Mouse (Mus musculus) left cerebral cortex, postnatal 10 days (tissue): Measurements from ENCODE around the gene Gm9376. TPM values are rescaled to one million over a fixed set of nuclear protein-coding genes. Genes with fewer than 3 reads are reported as not detected.

Source experiments
- DNase-seq, 2 experiments: peaks; one replicate each; pipeline ENCODE4 v3.0.0; 2021 to 2022; ENCODE audit warnings: low spot score in 2 of 2, mixed read lengths in 1 of 2; ENCODE audit errors: extremely low spot score in 1 of 2
- intact Hi-C: fragments of 180-260 bp; cut with DNase I; formaldehyde crosslinking; loops from one replicate; pipeline ENCODE4 v1.15.1; 2025
- microRNA-seq: library from miRNA; unstranded; fragments of <30 nt; microRNA quantifications from one replicate; pipeline ENCODE4 v1.2.0, GENCODE M21; 2022
- total RNA-seq, 2 experiments: library from RNA; stranded (reverse); gene quantifications; 2 replicates each; pipeline ENCODE4 v1.2.3; 2021

Gm9376 gene
- total RNA-seq, 2 experiments from 2014 or later: not detected

DNA sequence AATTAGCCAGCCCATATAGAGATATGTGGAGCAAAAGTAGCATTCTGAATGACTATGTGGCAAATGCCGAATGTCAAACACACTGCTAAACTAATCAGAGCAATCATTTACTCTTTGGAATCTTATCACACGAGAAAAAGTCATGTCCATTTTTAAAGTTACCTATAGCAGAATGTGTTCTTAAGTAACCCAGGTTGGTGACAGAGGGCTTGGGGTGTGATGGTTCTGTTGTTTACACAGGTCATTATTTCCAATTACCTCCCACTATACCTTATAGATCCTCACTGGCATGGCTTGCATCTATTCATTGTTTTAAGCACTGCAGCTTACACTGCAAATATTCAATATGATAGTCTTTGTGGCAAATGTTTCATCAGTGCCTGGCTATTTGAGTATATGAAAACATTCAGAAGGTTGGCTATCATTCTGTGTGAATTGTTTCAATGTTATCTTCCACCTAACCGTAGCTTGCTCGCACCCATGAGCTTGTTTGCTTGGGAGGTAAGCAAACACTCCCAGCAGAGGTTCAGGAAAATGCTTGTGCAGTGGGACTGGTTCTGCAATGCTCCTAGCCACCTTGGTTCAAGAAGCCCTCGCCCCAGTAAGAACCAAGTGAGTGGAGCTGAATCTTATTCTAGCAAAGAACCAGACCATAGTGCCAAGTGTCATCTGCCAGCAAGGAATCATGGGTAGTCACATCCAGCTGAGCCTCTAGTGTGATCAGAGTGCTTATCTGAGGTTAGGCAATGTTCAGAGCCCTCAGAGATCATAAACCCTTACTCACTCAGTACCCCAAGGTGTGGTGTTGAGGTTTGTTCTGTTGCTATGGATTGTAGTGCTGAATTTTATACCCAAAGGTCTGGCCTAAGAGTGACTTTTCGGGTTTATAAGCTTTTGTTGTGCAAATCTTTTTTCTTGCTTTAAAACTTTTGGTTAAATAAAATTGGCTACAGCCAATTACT is 6.1 kb downstream of the Gm9376 start:
- no peak for DNase-seq
- intact Hi-C loops: no loop called here

DNA sequence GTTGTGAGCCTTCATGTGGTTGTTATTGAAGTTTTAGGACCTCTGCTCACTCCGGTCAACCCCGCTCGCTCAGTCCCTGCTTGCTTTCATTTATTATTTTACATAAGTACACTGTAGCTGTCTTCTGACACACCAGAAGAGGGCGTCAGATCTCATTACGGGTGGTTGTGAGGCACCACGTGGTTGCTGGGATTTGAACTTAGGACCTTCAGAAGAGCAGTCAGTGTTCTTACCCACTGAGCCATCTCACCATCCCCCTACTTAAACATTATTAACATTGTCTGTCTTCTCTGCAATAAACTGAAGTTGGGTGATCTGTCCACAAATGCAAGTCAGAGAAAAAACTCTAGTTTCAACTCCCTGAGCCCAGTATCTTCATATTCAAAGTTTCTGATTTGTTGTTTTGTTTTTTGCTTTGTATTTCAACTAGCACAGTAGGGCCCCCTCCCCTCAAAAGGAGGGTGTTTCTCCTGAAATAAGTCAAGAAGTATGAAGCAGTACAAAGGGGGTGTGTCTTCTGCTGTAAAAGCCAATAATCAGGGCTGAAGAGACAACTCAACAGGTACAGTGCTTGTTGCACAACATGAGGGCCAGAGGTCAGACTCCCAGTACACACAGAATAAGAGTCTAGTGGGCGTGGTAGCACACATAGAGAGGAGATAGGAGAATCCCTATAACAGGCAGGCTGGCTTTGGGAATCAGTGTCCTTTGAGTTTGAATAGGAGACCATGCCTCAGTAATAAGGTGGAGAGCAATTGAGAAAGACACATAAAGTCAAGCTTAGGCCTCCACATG is 11.1 kb downstream of the Gm9376 start:
- no peak for DNase-seq
- intact Hi-C loops: no loop called here

DNA sequence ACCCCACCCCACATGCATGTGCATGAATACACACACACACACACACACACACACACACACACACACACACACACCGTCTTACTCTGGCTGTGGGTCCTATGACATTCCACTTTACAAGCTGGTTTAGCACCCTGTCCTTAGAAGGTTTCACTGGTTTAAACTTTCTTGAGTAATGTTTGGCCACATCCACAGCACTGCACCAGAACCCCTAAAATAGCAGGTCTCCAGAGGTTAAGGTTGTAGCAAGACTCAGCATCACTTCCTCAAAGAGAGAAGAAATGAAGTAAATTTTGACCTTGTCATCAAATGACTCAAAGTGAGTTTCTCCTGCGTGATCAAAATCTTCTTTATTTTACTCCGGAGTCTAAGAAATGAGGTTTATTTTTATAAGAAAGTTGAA is 15.5 kb downstream of the Gm9376 start:
- intact Hi-C loops: no loop called here
- no peak for DNase-seq

DNA sequence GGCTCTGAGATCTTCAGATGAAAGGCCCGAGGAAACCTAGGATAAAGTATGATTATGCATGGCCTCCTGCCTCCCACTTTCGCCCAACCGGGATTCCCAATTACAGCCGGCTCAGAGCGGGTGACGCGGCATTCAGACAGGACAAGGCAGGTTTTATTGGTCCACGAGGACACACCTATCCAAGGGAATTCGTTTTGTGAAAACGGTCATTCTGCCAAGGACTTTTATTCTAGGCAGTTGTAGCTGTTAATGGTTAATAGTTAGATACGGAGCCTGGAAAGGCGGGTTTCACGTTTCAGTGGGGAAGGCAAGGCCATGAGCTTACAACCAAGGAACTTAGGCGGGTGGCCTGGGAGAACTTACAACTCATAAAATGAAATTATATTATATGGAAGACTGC is 16.2 kb downstream of the Gm9376 start:
- intact Hi-C loops: no loop called here
- no peak for DNase-seq

DNA sequence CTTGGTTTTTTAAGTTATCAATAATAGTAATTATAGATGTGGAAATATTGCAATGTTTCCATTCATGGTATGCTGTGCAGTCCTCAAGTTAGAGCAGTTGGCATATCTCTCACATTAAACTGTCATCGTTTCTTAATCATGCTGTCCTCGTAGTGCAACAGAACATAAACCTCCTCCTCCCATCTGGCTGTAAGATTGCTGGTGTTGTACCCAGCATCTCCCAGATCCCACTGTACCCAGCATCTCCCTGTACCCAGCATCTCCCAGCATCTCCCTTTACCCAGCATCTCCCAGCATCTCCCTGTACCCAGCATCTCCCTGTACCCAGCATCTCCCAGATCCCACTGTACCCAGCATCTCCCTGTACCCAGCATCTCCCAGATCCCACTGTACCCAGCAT is 19.3 kb downstream of the Gm9376 start:
- DNase-seq: no peak
- intact Hi-C loops: no loop called here

DNA sequence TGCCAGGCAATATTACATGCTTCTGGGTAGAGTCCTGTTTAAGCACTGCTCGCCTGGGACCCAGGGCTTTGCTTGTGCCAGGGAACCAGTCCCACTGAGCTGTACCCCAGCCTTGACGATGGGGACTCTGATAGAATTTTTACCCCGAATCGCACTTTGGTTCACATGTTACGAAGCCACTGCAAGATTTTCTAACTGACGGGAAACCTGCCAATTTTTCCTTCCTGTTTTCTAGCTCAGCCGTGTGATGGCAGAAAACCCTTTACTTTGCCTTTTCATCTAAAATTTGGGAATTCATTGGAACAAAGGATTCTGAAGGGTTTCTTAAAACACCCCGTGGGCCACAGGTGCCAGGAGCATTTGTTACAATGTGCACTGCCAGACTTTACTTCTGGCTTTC is 22.4 kb downstream of the Gm9376 start:
- DNase-seq: no peak
- intact Hi-C loops: no loop called here

DNA sequence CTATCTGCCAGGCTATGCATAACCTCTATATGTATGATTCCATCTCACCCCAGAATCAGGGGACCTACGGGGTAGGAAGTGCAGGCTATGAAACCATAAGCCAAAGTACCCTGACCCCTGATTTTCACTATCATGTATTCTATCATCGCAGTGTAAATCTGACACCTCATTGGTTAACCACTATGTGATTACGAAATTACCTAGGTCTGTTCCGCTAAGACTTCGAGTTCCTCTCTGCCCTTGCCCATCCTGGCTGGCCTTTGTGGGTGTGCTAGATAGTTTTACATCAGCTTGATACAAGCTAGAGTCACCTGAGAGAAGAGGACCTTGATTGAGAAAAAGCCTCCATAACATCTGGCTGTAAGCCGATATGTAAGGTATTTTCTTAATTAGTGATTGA is 23.2 kb downstream of the Gm9376 start:
- intact Hi-C loops: no loop called here
- no peak for DNase-seq

DNA sequence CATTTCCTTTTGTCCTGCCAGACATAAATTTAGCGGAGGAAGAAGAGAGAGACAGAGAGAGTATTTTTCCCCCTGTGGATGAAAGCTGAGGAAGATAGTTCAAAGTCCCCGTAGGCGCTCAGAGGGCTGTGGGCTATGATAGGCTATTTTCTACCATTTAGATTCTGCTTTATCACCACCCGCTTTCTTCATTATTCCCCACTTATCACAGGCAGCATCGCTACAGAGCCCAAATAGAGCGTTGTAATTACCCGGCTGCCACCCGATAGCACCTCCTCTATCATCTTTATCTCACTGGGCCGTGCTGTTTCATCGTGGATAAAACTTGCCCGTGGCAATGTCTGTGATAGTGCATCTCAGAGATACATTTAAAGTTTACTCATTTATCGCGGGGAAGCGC is 35.8 kb downstream of the Gm9376 start:
- intact Hi-C loops: no loop called here
- no peak for DNase-seq

DNA sequence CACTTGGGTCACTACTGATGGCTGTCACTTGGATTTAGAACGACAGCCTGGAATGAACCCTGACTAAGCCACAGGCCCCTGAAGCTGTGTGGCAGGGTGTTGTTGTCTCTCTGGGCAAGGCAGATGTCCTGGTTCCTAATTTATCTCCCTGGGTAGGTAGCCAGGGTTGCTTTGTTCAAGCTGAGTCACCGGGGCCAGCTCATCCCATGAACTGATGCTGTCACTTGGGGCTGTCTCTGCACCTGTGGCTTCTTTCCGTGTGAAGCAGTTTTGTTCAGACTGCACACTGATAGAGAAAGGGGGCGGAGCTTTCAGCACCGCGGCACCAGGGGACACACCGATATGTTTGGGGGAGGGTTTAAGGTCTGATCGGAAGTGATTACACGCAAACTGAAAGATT is 37.8 kb downstream of the Gm9376 start:
- no peak for DNase-seq
- intact Hi-C loops: no loop called here

DNA sequence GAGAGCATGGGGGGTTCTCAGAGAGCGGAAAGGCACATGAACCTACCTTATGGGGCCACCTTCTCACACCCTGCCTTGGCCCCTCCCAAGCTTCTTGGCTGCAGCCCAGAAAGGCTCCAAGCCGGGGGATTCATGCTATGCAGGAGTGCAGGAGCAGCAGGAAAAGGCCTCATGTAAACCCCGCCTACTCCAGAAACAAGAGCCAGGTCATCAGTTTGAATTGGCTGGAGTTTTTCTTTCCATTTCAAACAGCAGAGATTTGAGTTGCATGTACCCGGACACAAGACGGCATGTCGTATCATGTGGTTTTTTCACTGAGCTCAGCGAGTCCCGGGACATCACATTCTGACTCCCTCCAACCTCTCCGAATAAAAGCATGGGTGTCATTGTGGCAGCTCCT is 39.2 kb downstream of the Gm9376 start:
- peak in 1 of 2 experiments; percentile 38 for DNase-seq

DNA sequence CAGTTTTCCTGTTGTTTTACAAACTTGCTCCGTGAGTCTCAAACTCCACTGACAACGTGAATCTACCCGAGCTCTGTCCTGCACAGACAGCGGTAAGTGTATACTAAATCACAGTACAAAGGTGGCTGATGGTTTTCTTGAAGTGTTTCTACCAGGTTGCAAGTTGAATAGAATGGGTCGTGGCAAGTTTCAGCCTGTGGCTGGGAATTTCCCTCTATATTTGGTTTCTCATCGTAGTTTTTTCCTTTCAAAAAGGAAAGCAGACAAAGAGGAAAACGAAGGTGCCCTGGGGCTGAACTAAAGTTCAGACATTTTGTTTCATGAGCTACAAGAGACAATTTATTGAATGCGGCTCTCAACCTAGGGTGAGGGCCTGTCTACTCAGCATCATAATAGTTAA is 40.3 kb downstream of the Gm9376 start:
- intact Hi-C loops: no loop called here
- DNase-seq: no peak

More for the DNA sequence above, 39.2 kb downstream of the Gm9376 start:
- intact Hi-C loops: no loop called here

DNA sequence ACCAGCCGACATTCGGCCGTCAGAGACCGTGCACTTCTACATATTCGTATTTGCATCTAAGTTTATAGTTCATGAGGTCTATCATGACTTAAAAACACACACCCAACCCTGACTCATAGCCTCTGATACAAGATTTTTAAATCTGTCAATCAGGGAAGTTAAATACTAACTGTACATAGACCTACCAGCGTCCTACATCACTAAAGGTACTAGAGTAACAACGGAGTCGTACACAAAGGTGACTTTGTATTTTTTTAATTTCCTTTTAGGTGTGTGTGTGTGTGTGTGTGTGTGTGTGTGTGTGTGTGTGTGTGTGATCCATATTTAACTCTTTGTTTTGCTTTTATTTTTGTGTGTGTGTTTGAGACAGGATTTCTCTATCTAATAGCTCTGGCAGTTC is 44.9 kb downstream of the Gm9376 start:
- no peak for DNase-seq
- intact Hi-C loops: no loop called here

DNA sequence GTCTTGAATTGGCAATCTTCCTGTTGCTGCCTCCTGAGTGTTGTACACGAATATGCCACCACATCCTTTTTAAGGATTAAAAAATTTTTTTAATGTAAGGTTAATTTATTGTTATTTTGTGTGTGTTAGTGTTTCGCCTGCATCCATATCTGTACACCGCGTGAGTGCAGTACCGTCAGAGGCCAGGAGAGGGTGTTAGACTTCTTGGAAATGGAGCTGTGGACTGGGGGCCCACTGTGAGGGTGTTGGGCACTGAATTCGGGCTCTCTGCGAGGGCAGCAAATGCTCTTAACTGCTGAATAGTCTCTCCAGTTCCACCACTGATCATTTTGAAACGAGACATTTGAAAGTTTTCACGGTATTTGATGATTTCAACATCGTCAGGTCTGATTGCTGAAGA is 45.9 kb downstream of the Gm9376 start:
- no peak for DNase-seq
- intact Hi-C loops: no loop called here

DNA sequence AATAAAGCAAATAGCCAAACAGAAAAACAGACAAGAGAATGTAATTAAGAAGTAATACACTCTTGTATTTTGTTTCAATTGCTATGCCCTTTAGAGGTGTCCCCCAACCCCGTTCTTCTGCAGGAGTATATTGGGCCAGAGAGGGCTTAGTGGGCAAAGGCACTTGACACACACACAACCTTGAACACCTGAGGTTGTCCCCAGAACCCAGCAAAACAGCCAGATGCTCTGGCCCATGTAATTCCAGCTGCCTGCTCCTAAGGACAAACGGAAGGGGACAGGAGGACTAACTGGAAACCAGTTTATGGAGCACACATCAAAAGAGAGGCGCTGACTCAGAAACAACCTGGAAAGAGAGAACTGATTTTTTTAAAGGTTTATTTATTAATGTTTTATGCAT is 47.2 kb downstream of the Gm9376 start:
- no peak for DNase-seq
- intact Hi-C loops: no loop called here

DNA sequence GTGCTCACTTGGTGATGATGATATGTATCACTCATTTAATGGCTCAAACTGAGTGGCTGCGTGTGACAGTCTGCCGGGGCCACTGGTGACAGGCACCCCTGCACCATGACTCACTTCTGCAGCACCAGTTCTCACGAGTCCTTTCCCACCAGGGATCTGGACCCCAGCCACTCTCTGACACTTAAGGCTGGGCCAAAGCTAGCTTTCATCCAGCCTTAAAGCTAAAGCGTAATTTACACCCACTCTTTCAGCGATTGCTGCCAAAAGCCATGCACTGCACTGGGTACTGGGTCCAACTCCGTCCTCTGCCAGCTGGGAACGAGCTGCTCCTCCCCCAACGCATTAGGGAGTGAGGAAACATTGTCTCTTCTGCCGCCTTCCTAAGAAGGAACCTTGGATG is 50.5 kb downstream of the Gm9376 start:
- DNase-seq: peak in 1 of 2 experiments; percentile 24
- intact Hi-C loops: no loop called here

Small RNA genes within 50 kb of the gene (microRNA-seq; reads per million reads assigned to microRNA genes)
- not detected for gene Mir6241

Other genes starting within 250 kb of the Gm9376 start
- under 1 TPM; 0.18 to 0.21 TPM for gene Dct, start 214.7 kb upstream of the Gm9376 start, total RNA-seq
- 1 to 10 TPM; 8.7 to 9.6 TPM for gene Tgds, start 134.2 kb upstream of the Gm9376 start, total RNA-seq
- gene Gpr180, start 129.8 kb upstream of the Gm9376 start, total RNA-seq: 10 to 100 TPM; 33.1 to 33.3 TPM
- gene Sox21, start 29.9 kb upstream of the Gm9376 start, total RNA-seq: 1 to 10 TPM; 6.2 to 9.7 TPM